Mouse (Mus musculus): ENCODE data around the gene Gm8653. TPM values are rescaled to one million over a fixed set of nuclear protein-coding genes. Genes with fewer than 3 reads are reported as not detected.
"Not testable (repeated sequence)": the region's sequence is repeated elsewhere in the genome, so short reads cannot be mapped to it uniquely, and the experiment has no call there.

The Gm8653 gene
- not detected for total RNA-seq (2021)
- long read RNA-seq, result 0 reads

- DNase-seq (ENCODE audit: low spot score in 2 of 2), result not testable (repeated sequence)
Observed at GRCm38 (mm10) chr7:22201164-22201563, at the start of gene Gm8653. Gm8653 (minus strand) TSS chr7:22201264.

DNA sequence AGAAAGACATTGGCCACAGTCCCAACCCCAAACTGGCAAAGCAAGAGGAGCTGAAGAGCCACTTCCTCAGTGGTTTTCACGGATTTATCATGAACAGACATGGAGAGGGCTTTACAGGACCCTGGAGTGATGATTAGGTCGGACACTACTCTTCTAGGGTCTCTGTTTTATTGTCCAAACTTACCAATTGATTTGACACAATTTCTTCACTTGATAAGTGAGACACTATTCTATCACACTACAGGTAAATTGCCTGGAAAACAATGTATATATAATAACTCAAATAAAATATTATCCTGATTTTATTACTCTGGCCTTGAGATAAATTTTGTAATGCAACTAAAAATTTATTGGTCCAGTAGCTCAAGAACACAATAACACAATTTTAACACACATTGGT is 28.3 kb upstream of the Gm8653 start, which contains the start of gene Gm8453:
Gm8453 (minus strand) TSS at position 101 of the 400 bp plus-strand sequence.
- DNase-seq (ENCODE audit: low spot score in 2 of 2), result not testable (repeated sequence)

GRCm38 (mm10) chr7:22189077-22189476 is 12.0 kb downstream of the Gm8653 start, which contains the start of gene Vmn1r143:
Vmn1r143 (plus strand) TSS chr7:22189377.
- not testable (repeated sequence) for DNase-seq (ENCODE audit: low spot score in 2 of 2)

- not testable (repeated sequence) for DNase-seq (ENCODE audit: low spot score in 2 of 2)
Observed at GRCm38 (mm10) chr7:22163935-22164334, 37.1 kb downstream of the Gm8653 start, which contains the start of gene Vmn1r142. Vmn1r142 (minus strand) TSS chr7:22164035.

Other genes starting within 250 kb of the Gm8653 start
- gene Vmn1r137, start 206.7 kb downstream of the Gm8653 start, total RNA-seq (2021), result not detected
- not detected for gene Vmn1r138, start 172.4 kb downstream of the Gm8653 start, total RNA-seq (2021)
- gene Gm6176, start 145.0 kb downstream of the Gm8653 start, total RNA-seq (2021), result not detected
- gene Vmn1r139, start 132.2 kb downstream of the Gm8653 start, total RNA-seq (2021), result not detected
- not detected for gene Gm16451, start 83.0 kb downstream of the Gm8653 start, total RNA-seq (2021)
- gene Gm10666, start 66.5 kb downstream of the Gm8653 start, total RNA-seq (2021), result not detected
- not detected for gene Vmn1r142, start 37.2 kb downstream of the Gm8653 start, total RNA-seq (2021)
- gene Vmn1r143, start 11.9 kb downstream of the Gm8653 start, total RNA-seq (2021), result not detected
- gene Gm8453, start 28.2 kb upstream of the Gm8653 start, total RNA-seq (2021), result not detected
- gene Gm4187, start 128.5 kb upstream of the Gm8653 start, total RNA-seq (2021), result not detected
- not detected for gene Gm8660, start 169.8 kb upstream of the Gm8653 start, total RNA-seq (2021)
- gene Vmn1r148, start 212.3 kb upstream of the Gm8653 start, total RNA-seq (2021), result not detected
- not detected for gene Vmn1r149, start 237.0 kb upstream of the Gm8653 start, total RNA-seq (2021)